Mouse (Mus musculus): Measurements from ENCODE around the gene Fam50b.
A peak's percentile ranks its signal among the peaks of the same experiment; 100 is the strongest.

The Fam50b gene

GRCm38 (mm10) chr13:34738699-34738973 lies 4.0 kb downstream of the Fam50b start:
- DNase-seq (ENCODE audit: low spot score) = no peak

GRCm38 (mm10) chr13:34739071-34739470 lies 4.4 kb downstream of the Fam50b start:
- DNase-seq (ENCODE audit: low spot score) = no peak

- no peak for DNase-seq (ENCODE audit: low spot score)
Observed at GRCm38 (mm10) chr13:34741254-34741653, 6.6 kb downstream of the Fam50b start.

- DNase-seq (ENCODE audit: low spot score) = no peak
Observed at GRCm38 (mm10) chr13:34741813-34742568, 7.3 kb downstream of the Fam50b start.

GRCm38 (mm10) chr13:34746811-34747210 lies 12.2 kb downstream of the Fam50b start:
- DNase-seq (ENCODE audit: low spot score) = no peak

GRCm38 (mm10) chr13:34748530-34748929 lies 13.9 kb downstream of the Fam50b start:
- DNase-seq (ENCODE audit: low spot score) = no peak

- DNase-seq (ENCODE audit: low spot score) = no peak
Observed at GRCm38 (mm10) chr13:34759202-34759601, 24.6 kb downstream of the Fam50b start.

- no peak for DNase-seq (ENCODE audit: low spot score)
Observed at GRCm38 (mm10) chr13:34760518-34761287, 26.1 kb downstream of the Fam50b start.

GRCm38 (mm10) chr13:34762136-34762535 lies 27.5 kb downstream of the Fam50b start:
- no peak for DNase-seq (ENCODE audit: low spot score)

- no peak for DNase-seq (ENCODE audit: low spot score)
Observed at GRCm38 (mm10) chr13:34762865-34763264, 28.2 kb downstream of the Fam50b start.

GRCm38 (mm10) chr13:34765269-34765668 lies 30.6 kb downstream of the Fam50b start:
- DNase-seq (ENCODE audit: low spot score) = no peak

- DNase-seq (ENCODE audit: low spot score) = no peak
Observed at GRCm38 (mm10) chr13:34766572-34766971, 31.9 kb downstream of the Fam50b start.

- no peak for DNase-seq (ENCODE audit: low spot score)
Observed at GRCm38 (mm10) chr13:34767527-34768292, 33.1 kb downstream of the Fam50b start.

GRCm38 (mm10) chr13:34776767-34777166 lies 42.1 kb downstream of the Fam50b start:
- DNase-seq (ENCODE audit: low spot score) = no peak

GRCm38 (mm10) chr13:34780856-34781610 lies 46.4 kb downstream of the Fam50b start:
- DNase-seq (ENCODE audit: low spot score) = no peak

- DNase-seq (ENCODE audit: low spot score) = no peak
Observed at GRCm38 (mm10) chr13:34781611-34782009, 47.0 kb downstream of the Fam50b start.

GRCm38 (mm10) chr13:34784818-34785217 lies 50.2 kb downstream of the Fam50b start:
- DNase-seq (ENCODE audit: low spot score) = no peak

- no peak for DNase-seq (ENCODE audit: low spot score)
Observed at GRCm38 (mm10) chr13:34786634-34787033, 52.0 kb downstream of the Fam50b start.

- DNase-seq (ENCODE audit: low spot score) = no peak
Observed at GRCm38 (mm10) chr13:34787546-34787945, 52.9 kb downstream of the Fam50b start.

GRCm38 (mm10) chr13:34789176-34789818 lies 54.6 kb downstream of the Fam50b start:
- no peak for DNase-seq (ENCODE audit: low spot score)

GRCm38 (mm10) chr13:34793066-34793465 lies 58.4 kb downstream of the Fam50b start:
- no peak for DNase-seq (ENCODE audit: low spot score)

- peak; percentile 57 for DNase-seq (ENCODE audit: low spot score)
Observed at GRCm38 (mm10) chr13:34793816-34794215, 59.2 kb downstream of the Fam50b start.
